Mouse (Mus musculus) neural tube, embryonic 15.5 days (tissue): ENCODE measurements at regions not wholly inside any gene's neighbourhood (a gene's known extent, or its start where the extent isn't known, plus 50 kb on each side); places are given as distances from the start of the nearest gene placed in this dataset.

Source experiments
- ATAC-seq: fragments of 200-750 bp; cut with Nextera tagmentation; 2 replicates; pipeline ENCODE4 v1.8.0; 2017; ENCODE audit warnings: mild to moderate bottlenecking, moderate TSS enrichment, moderate library complexity; ENCODE audit not compliant: low FRiP score
- H3K27ac ChIP-seq: fragments of 300-500 bp; sonication (generic); replicated peaks from 2 replicates; pipeline ENCODE4 v1.5.1; 2015; ENCODE audit warnings: mild to moderate bottlenecking, inconsistent platforms
- H3K27me3 ChIP-seq: fragments of 300-500 bp; sonication (generic); replicated peaks from 2 replicates; pipeline ENCODE4 v1.6.1; 2015; ENCODE audit warnings: inconsistent platforms
- H3K36me3 ChIP-seq: fragments of 300-500 bp; sonication (generic); 2 replicates; pipeline ENCODE4 v1.6.1; 2015; ENCODE audit warnings: inconsistent platforms
- H3K4me1 ChIP-seq: fragments of 300-500 bp; sonication (generic); 2 replicates; pipeline ENCODE4 v1.6.1; 2015; ENCODE audit warnings: inconsistent platforms
- H3K4me2 ChIP-seq: fragments of 300-500 bp; sonication (generic); 2 replicates; pipeline ENCODE4 v1.6.1; 2015; ENCODE audit warnings: inconsistent platforms, mild to moderate bottlenecking, moderate library complexity
- H3K4me3 ChIP-seq: fragments of 300-500 bp; sonication (generic); replicated peaks from 2 replicates; pipeline ENCODE4 v1.5.1; 2015; ENCODE audit warnings: mild to moderate bottlenecking, inconsistent platforms
- H3K9ac ChIP-seq: fragments of 300-500 bp; sonication (generic); replicated peaks from 2 replicates; pipeline ENCODE4 v1.6.1; 2015; ENCODE audit warnings: mild to moderate bottlenecking, inconsistent platforms
- H3K9me3 ChIP-seq: fragments of 300-500 bp; sonication (generic); replicated peaks from 2 replicates; pipeline ENCODE4 v1.6.1; 2016; ENCODE audit warnings: inconsistent platforms
- WGBS: fragments of 180-500 bp; shearing (Covaris S2); methylation state at CpG from one replicate; pipeline ENCODE4 v1.1.7; 2015; ENCODE audit warnings: mixed read lengths; 5-methylcytosine and 5-hydroxymethylcytosine counted together

DNA sequence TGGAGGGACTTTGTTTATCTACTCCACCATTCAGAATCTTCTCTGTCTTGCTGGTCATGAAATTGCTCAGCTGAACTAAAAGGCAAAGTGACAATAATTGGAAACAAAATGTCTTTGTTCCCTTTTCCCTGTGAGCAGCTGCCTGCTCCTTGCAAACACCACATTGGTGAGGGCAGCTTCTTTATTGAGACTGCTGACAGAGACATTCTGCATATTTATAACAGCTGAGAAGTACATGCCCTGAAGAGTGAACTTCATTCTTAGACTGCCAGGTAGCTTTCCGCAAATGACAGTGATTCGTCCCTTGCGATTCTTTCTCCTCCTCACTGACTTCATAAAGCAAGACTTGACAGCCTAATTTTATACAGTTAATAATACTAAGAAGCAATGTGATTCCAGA is 237.0 kb downstream of the Cps1 start:
- H3K36me3 ChIP-seq, result no peaks in the 10 kb centered on the region
- H3K9ac ChIP-seq, result no peak overlapping the region
- no peak for ATAC-seq
- no peak overlapping the region for H3K4me2 ChIP-seq
- H3K9me3 ChIP-seq, result no peaks in the 10 kb centered on the region
- no peaks in the 10 kb centered on the region for H3K27me3 ChIP-seq
- 46% methylated on average over 3 of the region's 3 CpGs for WGBS
- no peak overlapping the region for H3K4me3 ChIP-seq
- H3K4me1 ChIP-seq, result no peaks in the 10 kb centered on the region
- no peak overlapping the region for H3K27ac ChIP-seq

DNA sequence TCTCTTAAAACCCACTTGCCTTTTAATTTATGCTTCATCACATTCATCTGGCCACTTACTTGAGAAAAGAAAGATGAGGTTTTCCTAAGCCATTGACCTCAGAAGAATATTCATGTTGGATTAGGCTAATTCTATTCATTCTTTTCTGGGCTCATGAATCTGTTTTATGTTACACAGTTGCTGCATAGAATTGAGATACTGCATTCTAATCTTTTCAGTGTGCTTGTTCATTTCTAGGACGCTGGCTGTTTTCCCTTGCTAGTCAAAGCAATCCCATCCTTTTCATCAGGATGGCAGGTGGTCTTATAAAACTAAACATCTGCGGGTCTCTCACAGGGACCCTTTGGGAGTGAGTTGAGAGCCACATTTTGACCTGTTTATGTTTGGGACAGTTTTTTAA is 243.2 kb downstream of the Cps1 start:
- no peak overlapping the region for H3K4me2 ChIP-seq
- no peak for ATAC-seq
- WGBS, result 9% methylated on average over 2 of the region's 2 CpGs
- no peaks in the 10 kb centered on the region for H3K36me3 ChIP-seq
- no peak overlapping the region for H3K4me3 ChIP-seq
- no peaks in the 10 kb centered on the region for H3K9me3 ChIP-seq
- H3K4me1 ChIP-seq, result no peaks in the 10 kb centered on the region
- no peaks in the 10 kb centered on the region for H3K27me3 ChIP-seq
- H3K27ac ChIP-seq, result no peak overlapping the region
- H3K9ac ChIP-seq, result no peak overlapping the region

DNA sequence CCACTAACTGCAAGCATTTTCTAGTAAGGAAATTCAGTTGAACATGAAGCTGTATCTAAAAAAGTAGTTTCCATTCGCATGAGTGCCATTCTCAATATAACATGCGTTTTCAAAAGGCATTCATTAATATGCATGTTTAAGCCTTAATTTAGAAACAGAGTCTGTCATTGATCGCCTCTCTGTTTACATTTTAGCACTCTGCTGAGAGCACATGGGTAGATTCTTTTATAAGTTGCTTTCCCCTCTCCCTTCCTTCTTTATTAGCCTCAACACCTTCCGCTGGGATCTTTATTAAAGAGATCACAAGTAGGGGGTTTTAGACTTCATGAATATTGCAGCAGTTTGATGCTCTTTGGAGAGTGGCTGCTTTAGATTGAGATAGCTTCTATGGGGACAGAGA is 243.7 kb downstream of the Cps1 start:
- Histone ChIP-seq H3K4me2 (no peak overlapping the region), H3K4me1 (no peaks in the 10 kb centered on the region), H3K27ac (no peak overlapping the region), H3K4me3 (no peak overlapping the region), H3K36me3 (no peaks in the 10 kb centered on the region), H3K27me3 (no peaks in the 10 kb centered on the region), H3K9me3 (no peaks in the 10 kb centered on the region), H3K9ac (no peak overlapping the region)
- ATAC-seq, result no peak
- WGBS, result 24% methylated on average over 4 of the region's 4 CpGs

DNA sequence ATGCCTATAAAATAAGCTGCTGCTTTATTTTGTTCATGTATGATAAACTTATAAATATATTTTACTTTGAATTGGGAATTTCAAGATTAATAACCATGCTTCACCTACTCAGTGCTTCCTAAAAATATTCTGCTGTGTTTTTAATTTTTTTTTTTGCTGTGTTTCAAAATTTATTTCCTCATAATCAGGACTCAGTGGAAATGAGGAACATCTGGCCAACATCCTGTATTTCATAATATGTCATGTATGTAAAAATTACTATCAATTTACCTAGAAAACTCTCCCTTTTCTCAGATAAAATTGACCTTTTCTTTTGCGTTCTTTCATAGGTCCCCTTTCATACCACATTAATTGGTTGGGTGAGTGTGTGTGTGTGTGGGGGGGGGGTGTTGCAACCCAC is 259.5 kb downstream of the Cps1 start:
- no peak for ATAC-seq
- no peaks in the 10 kb centered on the region for H3K36me3 ChIP-seq
- H3K9ac ChIP-seq, result no peak overlapping the region
- no peaks in the 10 kb centered on the region for H3K9me3 ChIP-seq
- no peaks in the 10 kb centered on the region for H3K27me3 ChIP-seq
- no peak overlapping the region for H3K4me2 ChIP-seq
- H3K27ac ChIP-seq, result no peak overlapping the region
- 89% methylated on average over 1 of the region's 1 CpGs for WGBS
- no peaks in the 10 kb centered on the region for H3K4me1 ChIP-seq
- no peak overlapping the region for H3K4me3 ChIP-seq

DNA sequence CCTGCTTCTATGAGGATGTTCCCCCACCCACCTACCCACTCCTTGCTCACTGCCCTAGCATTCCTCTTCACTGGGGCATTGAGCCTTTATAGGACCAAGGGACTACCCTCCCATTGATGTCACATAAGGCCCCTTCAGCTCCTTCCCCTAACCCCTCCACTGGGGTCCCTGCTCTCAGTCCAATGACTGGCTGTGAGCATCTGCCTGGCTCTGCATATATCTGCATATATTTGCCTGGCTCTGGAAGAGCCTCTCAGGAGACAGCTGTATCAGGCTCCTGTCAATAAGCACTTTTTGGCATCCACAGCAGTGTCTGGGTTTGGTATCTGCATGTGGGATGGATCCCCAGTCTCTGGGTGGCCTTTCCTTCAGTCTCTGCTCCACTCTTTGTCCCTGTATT is 262.6 kb downstream of the Cps1 start:
- H3K4me2 ChIP-seq, result no peak overlapping the region
- H3K4me3 ChIP-seq, result no peak overlapping the region
- no peak overlapping the region for H3K9ac ChIP-seq
- no peaks in the 10 kb centered on the region for H3K27me3 ChIP-seq
- ATAC-seq, result no peak
- no peaks in the 10 kb centered on the region for H3K4me1 ChIP-seq
- H3K9me3 ChIP-seq, result no peaks in the 10 kb centered on the region
- H3K36me3 ChIP-seq, result no peaks in the 10 kb centered on the region
- no peak overlapping the region for H3K27ac ChIP-seq

DNA sequence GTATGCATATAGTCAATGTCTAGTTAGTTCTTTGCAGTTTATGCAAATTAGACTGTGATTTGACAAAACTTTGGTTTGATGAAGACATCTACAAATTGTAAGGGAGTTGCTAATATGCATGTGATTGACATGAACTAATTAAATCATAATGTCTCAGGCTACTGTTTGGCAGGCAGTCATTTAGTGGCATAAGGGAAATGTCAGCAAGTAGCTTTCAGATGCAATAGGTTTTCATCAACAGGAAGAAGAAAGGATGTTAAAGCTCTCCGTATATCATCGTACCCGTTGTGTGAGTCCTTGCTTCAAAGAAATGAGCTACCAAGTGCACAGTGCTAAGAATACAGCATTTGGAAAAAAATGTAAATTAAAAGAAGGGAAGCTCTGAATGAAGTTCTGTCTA is 264.1 kb downstream of the Cps1 start:
- no peak overlapping the region for H3K9ac ChIP-seq
- no peak for ATAC-seq
- 81% methylated on average over 3 of the region's 3 CpGs for WGBS
- no peaks in the 10 kb centered on the region for H3K4me1 ChIP-seq
- no peak overlapping the region for H3K4me3 ChIP-seq
- H3K9me3 ChIP-seq, result no peaks in the 10 kb centered on the region
- no peak overlapping the region for H3K27ac ChIP-seq
- no peaks in the 10 kb centered on the region for H3K27me3 ChIP-seq
- H3K4me2 ChIP-seq, result no peak overlapping the region
- H3K36me3 ChIP-seq, result no peaks in the 10 kb centered on the region

DNA sequence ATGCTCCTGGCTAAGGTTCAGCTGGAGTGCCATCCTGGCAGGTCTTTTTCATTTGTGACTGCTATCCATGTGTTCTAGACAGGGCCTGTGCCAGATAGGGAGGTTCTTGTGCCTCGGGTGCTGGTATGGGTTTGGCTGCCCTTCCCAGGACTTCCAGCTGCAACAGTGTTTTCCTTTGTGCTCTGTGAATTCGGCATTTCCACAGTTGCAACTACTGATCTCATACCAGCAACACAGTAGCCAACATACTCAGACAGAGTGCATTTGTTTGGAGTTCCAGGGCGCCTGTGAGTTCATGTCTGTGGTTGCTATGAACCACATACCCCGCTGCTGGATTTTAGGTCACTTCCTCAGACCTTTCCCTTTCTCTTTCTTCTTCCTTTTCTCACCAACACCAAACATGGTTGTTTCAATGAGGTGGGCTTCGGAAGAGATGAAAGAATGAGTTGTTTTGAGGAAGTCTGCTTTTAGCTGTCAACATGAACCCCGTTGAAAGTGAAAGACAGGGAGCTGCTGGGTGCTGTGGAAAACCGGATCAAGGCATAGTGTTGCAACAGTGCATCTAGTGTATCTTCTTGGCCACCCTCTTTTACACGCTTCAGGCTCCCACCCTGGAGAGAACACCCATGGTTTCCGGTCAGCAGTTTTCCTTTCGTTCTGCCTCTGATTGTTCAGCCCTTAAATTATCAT is 275.1 kb downstream of the Cps1 start:
- Histone ChIP-seq H3K27me3 (no peaks in the 10 kb centered on the region), H3K9me3 (no peaks in the 10 kb centered on the region), H3K36me3 (no peaks in the 10 kb centered on the region), H3K27ac (peak overlapping the region; percentile 52; the same call in 1 of the 2 replicates), H3K4me3 (no peak overlapping the region), H3K4me2 (no peak overlapping the region), H3K9ac (no peak overlapping the region), H3K4me1 (no peaks in the 10 kb centered on the region)
- peak; percentile 53; the same call in 1 of the 2 replicates for ATAC-seq
- WGBS, result 75% methylated on average over 10 of the region's 10 CpGs

DNA sequence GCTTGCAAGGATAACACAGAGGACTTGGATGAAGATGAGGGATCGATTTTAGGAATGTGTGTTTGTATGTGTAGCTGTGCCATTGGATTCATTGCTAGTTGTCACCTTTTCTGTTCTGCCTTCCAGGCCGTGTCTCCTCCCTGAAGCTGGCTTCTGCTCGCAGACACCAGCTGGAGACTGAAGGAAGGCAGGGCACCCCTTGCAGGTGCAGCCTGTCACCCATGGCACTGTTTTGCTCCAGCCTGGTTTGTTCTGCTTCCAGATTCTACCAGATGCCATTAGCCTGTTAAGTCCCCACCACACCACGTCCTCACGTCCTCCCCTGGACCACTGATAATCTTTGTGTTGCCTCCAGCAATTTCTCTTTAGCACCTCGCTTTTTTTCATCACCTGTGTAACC is 286.7 kb downstream of the Cps1 start:
- Histone ChIP-seq H3K27me3 (no peaks in the 10 kb centered on the region), H3K36me3 (no peaks in the 10 kb centered on the region), H3K4me2 (no peak overlapping the region), H3K27ac (no peak overlapping the region), H3K4me3 (no peak overlapping the region), H3K9me3 (no peaks in the 10 kb centered on the region), H3K4me1 (no peaks in the 10 kb centered on the region), H3K9ac (no peak overlapping the region)
- no peak for ATAC-seq
- WGBS, result 88% methylated on average over 6 of the region's 6 CpGs

DNA sequence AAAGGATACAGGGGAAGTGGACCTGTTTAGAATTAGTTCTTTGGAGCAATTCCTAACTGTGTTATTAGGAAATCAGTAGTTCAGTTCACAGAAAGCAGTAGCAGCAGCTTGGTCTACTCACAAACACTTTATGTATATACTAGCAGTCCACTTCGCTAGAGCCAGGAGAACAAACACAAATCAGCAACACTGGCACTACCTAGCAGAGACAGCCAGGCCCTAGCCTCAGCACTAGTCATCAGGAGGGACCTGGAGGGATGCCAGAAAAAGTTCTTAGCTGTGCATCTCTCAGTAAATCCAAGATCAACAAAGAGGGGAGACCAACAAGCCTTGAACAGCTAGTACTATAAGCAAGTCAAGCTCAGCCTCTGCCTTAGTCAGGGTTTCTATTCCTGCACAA is 294.4 kb downstream of the Cps1 start:
- no peaks in the 10 kb centered on the region for H3K9me3 ChIP-seq
- no peak overlapping the region for H3K9ac ChIP-seq
- 95% methylated on average over 1 of the region's 1 CpGs for WGBS
- no peak for ATAC-seq
- H3K27me3 ChIP-seq, result no peaks in the 10 kb centered on the region
- H3K27ac ChIP-seq, result no peak overlapping the region
- no peak overlapping the region for H3K4me3 ChIP-seq
- H3K4me2 ChIP-seq, result no peak overlapping the region
- H3K4me1 ChIP-seq, result no peaks in the 10 kb centered on the region
- no peaks in the 10 kb centered on the region for H3K36me3 ChIP-seq

DNA sequence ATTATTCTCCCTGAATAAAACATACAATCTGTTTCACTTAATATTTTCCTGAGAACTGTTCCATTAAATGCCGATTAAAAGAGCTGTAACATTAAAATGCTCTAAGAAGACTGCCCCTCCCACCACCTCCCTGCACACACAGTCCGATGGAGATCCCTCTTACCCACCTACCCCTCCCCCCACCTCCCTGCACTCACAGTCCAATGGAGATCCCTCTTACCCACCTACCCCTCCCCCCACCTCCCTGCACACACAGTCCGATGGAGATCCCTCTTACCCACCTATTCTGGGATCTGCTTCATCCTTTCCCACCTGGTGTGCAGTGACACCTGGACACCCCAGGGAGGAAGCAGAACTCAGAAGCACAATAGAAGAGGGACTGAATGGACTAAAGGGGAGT is 305.6 kb downstream of the Cps1 start:
- H3K27ac ChIP-seq, result no peak overlapping the region
- no peak overlapping the region for H3K9ac ChIP-seq
- 0 out of 2 replicates have a peak, but pooled peaks cover 3% of the 10 kb centered on the region for H3K4me1 ChIP-seq
- no peak overlapping the region for H3K4me3 ChIP-seq
- H3K27me3 ChIP-seq, result no peaks in the 10 kb centered on the region
- ATAC-seq, result no peak
- WGBS, result 52% methylated on average over 3 of the region's 3 CpGs
- no peaks in the 10 kb centered on the region for H3K36me3 ChIP-seq
- H3K4me2 ChIP-seq, result no peak overlapping the region
- H3K9me3 ChIP-seq, result no peaks in the 10 kb centered on the region

DNA sequence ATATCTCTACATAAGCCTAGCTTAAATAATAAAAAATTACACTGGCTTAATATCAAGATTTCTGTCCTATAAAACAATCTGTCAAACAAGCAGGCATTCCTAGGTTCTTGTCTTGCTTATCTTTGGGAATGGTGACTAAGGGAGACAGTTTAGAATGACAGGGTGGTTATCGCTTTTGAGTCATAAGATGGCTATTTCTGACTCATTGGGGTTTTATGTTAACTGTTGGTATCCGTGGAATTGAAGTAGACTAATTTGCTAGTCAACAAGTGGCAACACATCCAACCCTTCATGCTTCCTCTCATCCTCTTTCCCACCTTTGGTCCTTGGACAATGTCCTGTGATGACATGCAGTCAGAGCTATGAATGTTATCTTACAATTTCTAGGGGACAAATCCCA is 328.0 kb downstream of the Cps1 start:
- H3K4me2 ChIP-seq, result no peak overlapping the region
- H3K4me1 ChIP-seq, result no peaks in the 10 kb centered on the region
- H3K9ac ChIP-seq, result no peak overlapping the region
- ATAC-seq, result no peak
- no peak overlapping the region for H3K4me3 ChIP-seq
- 91% methylated on average over 2 of the region's 2 CpGs for WGBS
- no peaks in the 10 kb centered on the region for H3K27me3 ChIP-seq
- no peaks in the 10 kb centered on the region for H3K36me3 ChIP-seq
- H3K9me3 ChIP-seq, result no peaks in the 10 kb centered on the region
- no peak overlapping the region for H3K27ac ChIP-seq

DNA sequence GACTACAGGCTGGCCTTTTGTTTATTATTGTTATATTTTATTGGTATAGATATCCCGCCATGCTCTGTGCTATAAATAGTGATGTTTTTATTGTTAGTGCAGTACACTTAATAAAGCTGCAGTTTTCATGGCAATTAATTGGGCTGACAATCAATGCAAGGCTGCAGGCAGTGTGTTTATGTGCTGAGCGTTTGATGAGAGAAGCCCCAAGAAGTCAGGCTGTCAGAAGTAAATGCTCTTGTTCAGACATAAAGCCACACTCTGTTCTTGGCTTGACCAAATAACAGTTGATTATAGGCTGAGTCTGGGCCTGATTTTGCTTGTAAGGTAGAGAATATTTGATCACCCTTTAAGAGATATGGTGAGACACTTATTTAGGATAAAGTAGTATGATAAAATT is 341.4 kb downstream of the Cps1 start:
- no peaks in the 10 kb centered on the region; the same call in 1 of the 2 replicates for H3K4me1 ChIP-seq
- H3K36me3 ChIP-seq, result no peaks in the 10 kb centered on the region
- H3K9me3 ChIP-seq, result no peaks in the 10 kb centered on the region
- H3K9ac ChIP-seq, result no peak overlapping the region
- 11% methylated on average over 2 of the region's 2 CpGs for WGBS
- no peak; the same call in 1 of the 2 replicates for ATAC-seq
- H3K4me2 ChIP-seq, result no peak overlapping the region
- H3K27me3 ChIP-seq, result no peaks in the 10 kb centered on the region
- H3K4me3 ChIP-seq, result no peak overlapping the region
- H3K27ac ChIP-seq, result no peak overlapping the region

DNA sequence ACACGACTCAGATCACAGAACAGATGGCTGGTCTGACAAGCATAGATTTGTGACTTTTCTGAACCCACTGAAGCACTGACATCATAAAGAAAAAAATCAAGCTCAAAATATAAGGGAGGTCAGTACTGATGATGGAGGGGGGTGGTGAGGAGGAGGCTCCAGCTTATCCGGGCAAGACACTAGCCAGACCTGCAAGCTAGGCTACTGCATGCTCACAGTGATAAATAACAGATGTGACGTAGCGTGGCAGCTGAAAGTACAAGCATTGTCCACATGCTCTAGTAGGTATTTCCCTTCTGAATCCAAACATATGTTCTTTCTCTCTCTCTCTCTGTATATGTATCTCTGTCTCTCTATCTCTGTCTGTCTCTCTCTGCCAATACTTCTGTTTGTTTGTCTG is 342.7 kb downstream of the Cps1 start:
- WGBS, result 48% methylated on average over 4 of the region's 4 CpGs
- ATAC-seq, result no peak
- no peaks in the 10 kb centered on the region for H3K27me3 ChIP-seq
- H3K4me1 ChIP-seq, result no peaks in the 10 kb centered on the region; the same call in 1 of the 2 replicates
- no peak overlapping the region for H3K9ac ChIP-seq
- no peaks in the 10 kb centered on the region for H3K36me3 ChIP-seq
- no peaks in the 10 kb centered on the region for H3K9me3 ChIP-seq
- H3K27ac ChIP-seq, result no peak overlapping the region
- no peak overlapping the region for H3K4me2 ChIP-seq
- H3K4me3 ChIP-seq, result no peak overlapping the region
